19 mouse cellular contexts compared by ENCODE assay signal in genomic region chr3:32904599-32904998, GRCm38 (mm10).
A peak's percentile ranks its signal among the peaks of the same experiment; 100 is the strongest.
DNase-seq lines count a peak whose midpoint lies in the region; ATAC-seq lines count a peak whose summit lies in the region.
"Had no signal": no experiment of that assay in that cellular context is flagged by ENCODE, and none has a peak within 500 bp of the region (broad histone marks: within the 10 kb centered on the region; RNA-seq: fewer than 3 reads in every experiment).

No protein-coding gene starts in this region.

- intact Hi-C loops in heart, postnatal 14 days (cut with DNase I) = no loop called here

- peaks cover 34% of the 10 kb centered on the region for H3K36me3 ChIP-seq in heart, embryonic 12.5 days
- peaks cover 11% of the 10 kb centered on the region for H3K36me3 ChIP-seq in heart, embryonic 16.5 days (ENCODE audit: control insufficient read depth, insufficient read depth)
- peaks cover 12% of the 10 kb centered on the region for H3K36me3 ChIP-seq in embryonic facial prominence, embryonic 10.5 days (replicated peaks)
- H3K36me3 ChIP-seq in intestine, embryonic 15.5 days = no peaks in the 10 kb centered on the region

- no peak for ATAC-seq in heart, embryonic 12.5 days (ENCODE audit: insufficient number of reproducible peaks, low FRiP score)
- no peak for ATAC-seq in heart, embryonic 16.5 days (replicated peaks; ENCODE audit: extremely low read depth, insufficient read depth, low FRiP score)
- peak; percentile 58 for ATAC-seq in intestine, embryonic 15.5 days
- ATAC-seq: forebrain, embryonic 14.5 days had no signal

- 0 out of 2 replicates have a peak overlapping the region, but pooled peaks have one; percentile 13 for H3K27ac ChIP-seq in heart, embryonic 12.5 days (ENCODE audit: poor library complexity, severe bottlenecking)
- H3K27ac ChIP-seq in heart, embryonic 16.5 days (ENCODE audit: low read length) = peak overlapping the region; percentile 48
- H3K27ac ChIP-seq in embryonic facial prominence, embryonic 10.5 days (replicated peaks) = peak overlapping the region; percentile 31; the same call in 1 of the 2 replicates
- no peak overlapping the region for H3K27ac ChIP-seq in intestine, embryonic 15.5 days
- H3K27ac ChIP-seq: embryonic facial prominence, embryonic 15.5 days; hindbrain, embryonic 15.5 days had no signal

- H3K4me1 ChIP-seq in heart, embryonic 12.5 days (replicated peaks) = peaks cover 46% of the 10 kb centered on the region
- peaks cover 38% of the 10 kb centered on the region for H3K4me1 ChIP-seq in heart, embryonic 16.5 days (ENCODE audit: control insufficient read depth, insufficient read depth, low read length)
- peaks cover 26% of the 10 kb centered on the region for H3K4me1 ChIP-seq in embryonic facial prominence, embryonic 10.5 days
- no peaks in the 10 kb centered on the region for H3K4me1 ChIP-seq in intestine, embryonic 15.5 days (replicated peaks)
- H3K4me1 ChIP-seq: embryonic facial prominence, embryonic 15.5 days; hindbrain, embryonic 15.5 days had no signal

- H3K4me3 ChIP-seq in heart, embryonic 12.5 days = no peak overlapping the region
- no peak overlapping the region for H3K4me3 ChIP-seq in heart, embryonic 16.5 days (ENCODE audit: low read length)
- no peak overlapping the region for H3K4me3 ChIP-seq in embryonic facial prominence, embryonic 10.5 days
- no peak overlapping the region for H3K4me3 ChIP-seq in intestine, embryonic 15.5 days (replicated peaks)
- H3K4me3 ChIP-seq: embryonic facial prominence, embryonic 15.5 days; erythroblast, embryonic 14.5 days; forebrain, embryonic 10.5 days; hindbrain, embryonic 15.5 days had no signal

- no peaks in the 10 kb centered on the region for H3K27me3 ChIP-seq in heart, embryonic 12.5 days (replicated peaks)
- no peaks in the 10 kb centered on the region for H3K27me3 ChIP-seq in heart, embryonic 16.5 days (ENCODE audit: control insufficient read depth, insufficient read depth, low read length)
- no peaks in the 10 kb centered on the region for H3K27me3 ChIP-seq in embryonic facial prominence, embryonic 10.5 days (replicated peaks; ENCODE audit: low read depth, poor library complexity, severe bottlenecking)
- H3K27me3 ChIP-seq in intestine, embryonic 15.5 days (replicated peaks) = no peaks in the 10 kb centered on the region
- H3K27me3 ChIP-seq: embryonic facial prominence, embryonic 15.5 days; hindbrain, embryonic 15.5 days had no signal

- no peak for DNase-seq in heart, adult 11 months
- DNase-seq in heart, postnatal 14 days = no peak
- DNase-seq in embryonic facial prominence, embryonic 10.5 days (ENCODE audit: low spot score) = no peak
- no peak for DNase-seq in cerebellum, adult 11 months
- no peak for DNase-seq in lung, postnatal 25 days (ENCODE audit: low spot score)
- DNase-seq: adrenal gland, adult 2 months; adrenal gland, postnatal 25 days; cerebellum, adult 2 months; cerebellum, postnatal 10 days; gastrocnemius, postnatal 36 days; kidney, adult 2 months had no signal

- 63% methylated on average over 1 of the region's 1 CpGs for WGBS in heart, embryonic 12.5 days
- WGBS in heart, embryonic 16.5 days = 54% methylated on average over 1 of the region's 1 CpGs
- WGBS in embryonic facial prominence, embryonic 10.5 days = 65% methylated on average over 1 of the region's 1 CpGs
- WGBS in intestine, embryonic 15.5 days = 79% methylated on average over 1 of the region's 1 CpGs

- no peak overlapping the region for H3K4me2 ChIP-seq in heart, embryonic 12.5 days
- H3K4me2 ChIP-seq in heart, embryonic 16.5 days (ENCODE audit: low read depth, low read length) = no peak overlapping the region
- H3K4me2 ChIP-seq in intestine, embryonic 15.5 days (replicated peaks) = no peak overlapping the region
- H3K4me2 ChIP-seq: embryonic facial prominence, embryonic 15.5 days; hindbrain, embryonic 15.5 days had no signal

- no peaks in the 10 kb centered on the region for H3K9me3 ChIP-seq in heart, embryonic 12.5 days (replicated peaks)
- H3K9me3 ChIP-seq in heart, embryonic 16.5 days (replicated peaks; ENCODE audit: control insufficient read depth, low read length) = no peaks in the 10 kb centered on the region
- H3K9me3 ChIP-seq in embryonic facial prominence, embryonic 10.5 days = no peaks in the 10 kb centered on the region
- H3K9me3 ChIP-seq in intestine, embryonic 15.5 days = no peaks in the 10 kb centered on the region
- H3K9me3 ChIP-seq: embryonic facial prominence, embryonic 15.5 days; forebrain, embryonic 10.5 days; hindbrain, embryonic 15.5 days had no signal

- no peak overlapping the region for H3K9ac ChIP-seq in heart, embryonic 12.5 days
- H3K9ac ChIP-seq in heart, embryonic 16.5 days (ENCODE audit: low read length) = no peak overlapping the region
- H3K9ac ChIP-seq in intestine, embryonic 15.5 days = no peak overlapping the region
- H3K9ac ChIP-seq: embryonic facial prominence, embryonic 15.5 days; hindbrain, embryonic 15.5 days had no signal
